Mouse (Mus musculus) cerebellum, postnatal 36 days (tissue): ENCODE measurements at regions not wholly inside any gene's neighbourhood (a gene's known extent, or its start where the extent isn't known, plus 50 kb on each side); places are given as distances from the start of the nearest gene placed in this dataset.

Experiments
- DNase-seq, 2 experiments: peaks; one replicate each; pipeline ENCODE4 v3.0.0; 2021 to 2022; ENCODE audit warnings: mixed read lengths in 2 of 2

GRCm38 (mm10) chrX:99592980-99593379 lies 121.9 kb upstream of the Pja1 start:
- no peak for DNase-seq

- no peak for DNase-seq
Observed at GRCm38 (mm10) chrX:99587284-99587683, 116.2 kb upstream of the Pja1 start.

GRCm38 (mm10) chrX:99586282-99586681 lies 115.2 kb upstream of the Pja1 start:
- no peak for DNase-seq

GRCm38 (mm10) chrX:99585703-99586102 lies 114.6 kb upstream of the Pja1 start:
- DNase-seq, result no peak

GRCm38 (mm10) chrX:99582611-99583010 lies 111.5 kb upstream of the Pja1 start:
- DNase-seq, result no peak

- DNase-seq, result no peak
Observed at GRCm38 (mm10) chrX:99581632-99582466, 110.8 kb upstream of the Pja1 start.

- no peak for DNase-seq
Observed at GRCm38 (mm10) chrX:99579206-99579605, 108.1 kb upstream of the Pja1 start.

GRCm38 (mm10) chrX:99578796-99579195 lies 107.7 kb upstream of the Pja1 start:
- DNase-seq, result no peak

- no peak for DNase-seq
Observed at GRCm38 (mm10) chrX:99575105-99575504, 104.0 kb upstream of the Pja1 start.

GRCm38 (mm10) chrX:99574441-99575103 lies 103.5 kb upstream of the Pja1 start:
- peak; percentile 44 to 48 for DNase-seq

GRCm38 (mm10) chrX:99570161-99570560 lies 99.1 kb upstream of the Pja1 start:
- DNase-seq, result no peak

GRCm38 (mm10) chrX:99568244-99568643 lies 97.2 kb upstream of the Pja1 start:
- DNase-seq, result no peak

- DNase-seq, result no peak
Observed at GRCm38 (mm10) chrX:99567367-99568164, 96.5 kb upstream of the Pja1 start.

- peak in 1 of 2 experiments; percentile 6 for DNase-seq
Observed at GRCm38 (mm10) chrX:99561995-99562394, 90.9 kb upstream of the Pja1 start.

GRCm38 (mm10) chrX:99560699-99561098 lies 89.6 kb upstream of the Pja1 start:
- peak; percentile 7 to 9 for DNase-seq

GRCm38 (mm10) chrX:99556876-99557354 lies 85.8 kb upstream of the Pja1 start:
- no peak for DNase-seq

- DNase-seq, result no peak
Observed at GRCm38 (mm10) chrX:99555976-99556781, 85.1 kb upstream of the Pja1 start.

GRCm38 (mm10) chrX:99552778-99553177 lies 81.7 kb upstream of the Pja1 start:
- DNase-seq, result no peak

- no peak for DNase-seq
Observed at GRCm38 (mm10) chrX:99550057-99550760, 79.1 kb upstream of the Pja1 start.

- no peak for DNase-seq
Observed at GRCm38 (mm10) chrX:99548284-99549019, 77.4 kb upstream of the Pja1 start.

GRCm38 (mm10) chrX:99544410-99544809 lies 73.3 kb upstream of the Pja1 start:
- DNase-seq, result no peak
